Mouse (Mus musculus) lung, adult 2 months (tissue): ENCODE measurements around the gene Ankrd44.

Experiments used
- CTCF ChIP-seq: fragments of 200-500 bp; IDR thresholded peaks from 2 replicates; pipeline ENCODE4 v1.5.1; 2011; ENCODE audit warnings: mild to moderate bottlenecking, low read length, control low read depth; ENCODE audit not compliant: insufficient read depth
- POLR2A ChIP-seq: fragments of 200-500 bp; IDR thresholded peaks from 2 replicates; pipeline ENCODE4 v1.6.1; 2011; ENCODE audit warnings: low read depth, mild to moderate bottlenecking, control low read depth, low read length, borderline replicate concordance; ENCODE audit errors: extremely low read depth

DNA sequence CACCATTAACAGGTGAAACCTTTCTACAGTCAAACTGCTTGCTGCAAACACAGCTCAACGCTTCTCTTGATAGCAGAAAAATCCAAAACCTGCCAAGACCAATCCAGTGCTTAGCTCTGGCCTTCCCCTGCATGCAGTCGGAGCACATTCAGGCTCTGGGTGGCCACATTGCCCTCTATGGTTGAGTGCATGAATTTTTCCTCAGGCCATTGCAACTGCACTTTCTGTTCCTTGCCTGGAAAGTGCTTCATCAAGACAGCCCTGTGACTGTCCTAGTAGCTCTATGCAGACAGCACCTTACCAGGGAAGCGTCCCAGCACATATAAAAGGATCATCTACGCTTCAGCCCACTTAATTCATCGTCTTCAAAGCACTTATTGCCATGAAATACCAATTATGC, 250.7 kb downstream of the Ankrd44 start:
- no peak for TF ChIP-seq POLR2A
- no peak for TF ChIP-seq CTCF
